Mouse (Mus musculus): ENCODE data around the gene Mta1. TPM values are rescaled to one million over a fixed set of nuclear protein-coding genes. Genes with fewer than 3 reads are reported as not detected.

The Mta1 gene
- total RNA-seq, 2 experiments from 2014 or later, result 69.6 to 75.6 TPM

DNA sequence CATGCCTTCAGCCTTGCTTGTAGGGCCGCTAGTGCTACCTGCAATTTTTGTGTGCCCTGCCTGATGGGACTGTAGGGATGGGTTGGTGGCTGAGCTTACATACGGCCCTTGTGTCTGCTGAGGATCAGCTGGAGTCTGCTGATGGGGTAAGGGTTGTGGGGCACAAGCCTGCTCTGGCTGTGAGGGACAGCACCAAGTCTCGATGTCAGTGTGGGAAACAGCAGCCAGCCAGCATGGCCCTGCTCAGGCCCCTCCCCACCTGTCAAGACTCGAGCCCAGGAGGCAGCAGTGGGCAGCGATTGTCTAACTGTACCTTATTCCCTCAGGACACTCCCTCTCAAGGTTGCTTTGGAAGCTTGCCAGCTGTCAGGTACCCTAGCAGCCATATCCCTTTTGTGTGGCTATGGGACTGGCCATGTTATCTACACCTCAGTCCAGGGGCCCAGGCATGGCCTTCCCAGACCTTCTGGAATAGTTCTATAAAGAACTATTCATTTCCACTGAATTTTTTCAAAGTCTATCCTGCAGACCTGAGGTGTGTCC lies 35.9 kb downstream of the Mta1 start:
- no peak for DNase-seq (ENCODE audit: low spot score in 2 of 2)

GRCm38 (mm10) chr12:113134502-113134901 lies 36.4 kb downstream of the Mta1 start:
- DNase-seq (ENCODE audit: low spot score in 2 of 2), result no peak

DNA sequence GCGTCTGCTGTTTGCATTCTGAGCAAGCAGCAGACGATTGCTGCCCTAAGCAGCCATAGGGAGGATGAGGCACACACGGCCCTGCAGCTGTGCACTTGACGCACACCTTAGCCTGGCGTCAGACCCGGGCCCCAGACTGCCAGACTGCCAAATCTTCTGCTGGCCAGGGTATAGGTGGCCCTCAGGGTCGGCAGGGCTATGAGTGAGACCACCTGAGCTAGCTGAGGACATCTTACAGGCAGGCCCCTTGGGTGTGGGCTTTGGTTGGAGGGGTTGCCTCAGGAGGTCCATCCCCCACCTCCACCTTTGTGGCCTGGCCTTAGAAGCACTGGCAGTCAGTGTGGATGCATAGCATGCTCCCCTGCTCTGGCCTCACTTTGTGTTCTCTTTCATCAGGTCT lies 37.3 kb downstream of the Mta1 start:
- no peak for DNase-seq (ENCODE audit: low spot score in 2 of 2)

GRCm38 (mm10) chr12:113136492-113137020 lies 38.5 kb downstream of the Mta1 start:
- no peak for DNase-seq (ENCODE audit: low spot score in 2 of 2)

DNA sequence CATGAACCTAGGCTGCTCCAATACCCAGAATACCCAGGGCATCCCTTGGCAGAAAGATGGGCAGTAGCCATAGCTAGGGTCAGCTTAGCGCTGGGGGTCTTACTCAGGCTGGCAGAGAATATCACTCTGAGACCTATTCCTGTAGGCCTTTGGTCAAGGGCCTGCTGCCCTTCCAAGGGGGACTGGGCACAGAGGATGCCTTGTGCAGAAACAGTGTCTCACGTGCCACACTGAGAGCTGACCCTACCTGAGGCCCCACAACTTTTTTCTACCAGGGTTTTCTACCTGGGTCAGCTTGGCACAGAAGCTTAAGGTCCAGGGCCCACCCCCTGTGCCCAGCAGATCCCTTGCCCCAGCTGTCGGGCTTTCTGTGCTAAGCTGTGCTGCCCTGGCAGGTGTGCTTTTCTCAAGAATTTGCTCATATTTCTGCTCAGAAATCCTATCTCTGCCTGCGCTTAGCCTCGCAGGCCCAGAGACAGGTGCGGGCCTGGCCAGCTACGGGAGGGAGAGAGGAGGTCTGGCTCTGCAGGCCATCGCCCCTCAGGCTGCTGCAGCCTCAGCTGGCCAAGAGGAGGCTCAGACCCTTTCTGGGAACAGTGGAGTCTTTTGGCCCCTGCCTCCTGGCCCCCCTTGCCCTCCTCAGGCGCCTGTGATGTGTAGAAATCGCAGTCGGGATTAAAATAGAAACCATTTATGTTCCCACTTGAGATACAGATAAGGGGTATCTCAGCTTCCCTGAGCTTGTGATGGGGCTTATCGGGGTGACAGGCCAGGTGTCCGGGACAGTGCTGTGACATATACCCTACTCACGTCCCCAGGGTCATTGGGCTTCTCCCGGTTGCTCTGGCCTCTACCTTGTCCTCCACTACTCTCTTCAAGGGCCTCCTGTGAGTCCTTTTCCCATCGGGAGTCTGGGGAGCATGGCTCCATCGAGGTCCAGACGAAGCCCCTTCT lies 39.5 kb downstream of the Mta1 start:
- no peak for DNase-seq (ENCODE audit: low spot score in 2 of 2)

DNA sequence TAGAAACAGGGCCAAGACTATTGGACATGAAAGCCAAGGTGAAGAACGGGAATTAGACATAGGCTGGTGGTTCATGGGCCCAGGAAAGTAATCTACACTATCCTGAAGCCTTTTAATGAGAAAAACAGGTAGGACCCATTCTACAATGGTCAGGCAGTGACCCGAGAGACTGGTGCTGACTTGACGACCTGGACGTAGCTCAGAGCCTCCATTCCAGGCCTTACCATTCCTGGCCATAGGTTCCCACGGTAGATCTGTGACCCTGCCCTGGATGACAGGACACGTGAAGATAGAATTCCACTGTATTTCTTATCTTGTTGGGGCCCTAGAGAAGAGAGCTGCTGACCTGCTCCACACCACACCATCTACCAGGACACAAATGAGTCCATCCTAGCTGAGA lies 40.2 kb downstream of the Mta1 start:
- no peak for DNase-seq (ENCODE audit: low spot score in 2 of 2)

DNA sequence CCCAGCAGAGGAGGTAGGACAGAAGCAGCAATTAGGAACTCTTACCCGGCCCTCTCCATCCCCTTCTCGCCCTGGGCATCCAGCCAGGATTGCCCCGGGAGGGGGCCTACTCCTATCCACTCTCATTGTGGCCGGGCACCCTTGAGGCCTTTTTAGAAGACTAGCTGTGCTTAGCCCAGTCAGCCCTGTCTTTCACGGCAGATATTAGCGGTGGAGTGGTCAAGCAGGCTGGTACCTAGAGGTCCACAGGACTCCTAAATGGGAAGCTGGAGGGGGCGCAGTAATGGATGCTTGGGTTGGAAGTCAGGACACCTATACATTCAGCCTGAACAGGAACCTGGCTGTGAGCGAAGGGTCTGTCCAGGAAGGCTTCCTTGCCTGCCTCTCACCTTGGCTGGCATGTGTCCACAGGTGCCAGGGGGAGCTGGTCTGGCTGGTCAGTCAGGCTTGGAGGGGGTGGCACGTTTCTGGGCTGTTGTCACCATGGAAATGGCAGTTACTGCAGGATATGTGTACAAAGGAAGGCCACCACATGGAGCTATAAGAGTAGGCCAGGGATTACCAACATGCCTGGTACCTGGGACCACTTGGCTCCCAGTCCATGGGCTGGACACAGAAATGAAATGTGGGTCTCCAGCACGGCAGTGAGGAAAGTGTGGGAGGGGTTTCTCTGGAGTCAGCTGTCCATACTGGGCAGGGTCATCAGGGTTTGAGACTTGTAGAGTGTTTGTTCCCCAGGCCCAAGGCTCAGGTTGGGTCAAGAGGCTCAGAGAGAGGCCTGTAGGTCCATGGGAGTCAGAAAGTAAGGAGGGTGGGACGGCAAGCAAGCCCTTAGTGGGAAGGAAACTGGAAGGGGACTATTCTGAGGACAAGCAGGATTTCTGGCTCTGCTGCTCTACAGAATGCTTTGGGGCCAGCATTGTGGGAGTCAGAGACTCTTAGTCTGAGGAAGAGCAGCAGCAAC lies 41.1 kb downstream of the Mta1 start:
- DNase-seq (ENCODE audit: low spot score in 2 of 2), result no peak

GRCm38 (mm10) chr12:113139908-113140615 lies 42.0 kb downstream of the Mta1 start, which contains the start of gene Crip2:
TSS of gene Crip2 (plus strand) at chr12:113140236.
- peak; percentile 91 to 93 for DNase-seq (ENCODE audit: low spot score in 2 of 2)

DNA sequence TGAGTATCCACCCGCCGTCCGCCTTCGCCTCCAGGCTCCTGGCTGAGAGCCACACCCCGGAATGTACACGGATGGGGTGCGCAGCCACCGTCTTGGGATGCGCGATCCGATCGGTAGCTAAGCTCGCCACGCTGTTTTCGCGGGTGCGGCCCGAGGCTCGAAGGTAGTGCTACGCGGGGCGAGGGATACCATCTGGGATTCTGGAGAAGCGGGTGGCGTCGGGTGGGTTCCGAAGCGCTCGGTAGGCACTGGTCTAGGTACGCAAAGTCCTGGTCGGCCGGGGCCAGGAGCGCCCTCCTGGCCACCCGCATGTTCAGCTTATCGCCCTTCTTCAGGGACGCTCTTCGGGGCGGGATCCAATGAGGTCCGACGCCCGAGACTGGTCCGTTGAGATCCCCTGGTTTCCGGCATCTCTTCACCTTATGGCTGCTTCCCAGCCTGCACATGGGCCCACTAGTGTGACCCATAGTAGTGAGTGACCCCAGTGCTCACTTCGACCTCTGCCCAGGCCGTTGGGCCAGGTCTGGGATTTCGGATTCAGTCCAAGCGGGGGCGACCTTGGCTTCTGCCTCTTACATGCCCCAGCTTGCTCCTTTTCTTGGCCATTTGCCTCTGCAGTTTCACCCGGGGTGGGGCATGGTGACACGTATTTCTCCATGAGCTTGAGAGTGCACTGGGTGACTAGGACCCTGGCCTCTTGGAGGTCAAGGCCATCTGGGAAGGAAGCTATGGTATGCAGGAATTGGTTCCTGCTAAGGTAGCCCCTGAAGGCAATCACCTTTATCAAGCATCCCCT lies 42.7 kb downstream of the Mta1 start:
- DNase-seq (ENCODE audit: low spot score in 2 of 2), result no peak

DNA sequence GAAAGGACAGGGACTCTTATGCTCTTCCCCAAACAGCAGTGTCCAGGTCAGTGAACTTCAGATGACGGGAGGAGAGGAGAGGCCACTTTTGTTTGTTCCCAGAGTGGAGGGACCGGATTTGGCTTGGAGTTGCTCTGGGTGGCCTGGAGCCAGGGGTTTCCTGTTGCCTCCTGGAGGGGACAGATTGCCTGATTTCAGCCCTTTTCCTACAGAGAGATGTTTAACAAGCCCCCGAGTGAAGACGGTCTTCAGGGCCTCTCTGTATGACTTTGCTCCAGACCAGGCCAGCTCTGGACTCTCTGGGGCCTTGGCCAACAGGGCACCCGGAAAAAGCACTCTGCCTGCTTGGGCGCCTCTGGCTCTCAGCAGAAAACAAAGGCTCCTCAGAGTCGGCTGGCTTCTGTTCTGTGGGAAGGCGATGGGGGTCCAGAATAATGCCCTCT lies 43.5 kb downstream of the Mta1 start:
- peak; percentile 34 to 60 for DNase-seq (ENCODE audit: low spot score in 2 of 2)

- peak; percentile 27 to 67 for DNase-seq (ENCODE audit: low spot score in 2 of 2)
These were observed 44.2 kb downstream of the Mta1 start for GRCm38 (mm10) chr12:113142021-113142975.

- DNase-seq (ENCODE audit: low spot score in 2 of 2), result no peak
These were observed 45.1 kb downstream of the Mta1 start for GRCm38 (mm10) chr12:113143164-113143563.

DNA sequence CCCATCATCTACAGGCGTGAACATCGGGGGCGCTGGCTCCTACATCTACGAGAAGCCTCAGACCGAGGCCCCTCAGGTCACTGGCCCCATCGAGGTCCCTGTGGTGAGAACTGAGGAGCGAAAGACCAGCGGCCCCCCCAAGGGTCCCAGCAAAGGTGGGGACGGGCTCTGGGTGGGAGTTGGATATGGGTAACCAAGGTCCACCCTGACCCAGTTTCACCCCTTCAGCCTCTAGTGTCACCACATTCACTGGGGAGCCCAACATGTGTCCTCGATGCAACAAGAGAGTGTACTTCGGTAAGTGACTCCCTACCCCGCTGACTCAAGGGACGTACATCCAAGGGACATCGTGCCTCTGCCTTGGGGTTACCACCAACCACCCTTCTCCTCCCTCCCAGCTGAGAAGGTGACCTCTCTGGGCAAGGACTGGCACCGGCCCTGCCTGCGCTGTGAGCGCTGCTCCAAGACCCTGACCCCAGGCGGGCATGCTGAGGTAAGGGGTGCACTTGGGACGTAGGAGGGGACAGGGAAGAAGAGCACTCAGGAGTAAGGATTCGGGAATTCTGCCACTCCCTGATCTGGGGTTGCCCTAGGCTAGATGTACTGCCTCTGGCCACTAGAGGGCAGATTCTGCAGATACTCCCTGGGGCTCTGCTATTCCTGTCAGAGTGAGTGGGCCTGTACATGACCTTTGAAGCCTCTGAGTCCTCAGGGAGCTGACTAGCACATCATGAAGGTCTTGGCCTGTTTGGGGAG lies 46.1 kb downstream of the Mta1 start:
- DNase-seq (ENCODE audit: low spot score in 2 of 2), result peak in 1 of 2 experiments; percentile 62

DNA sequence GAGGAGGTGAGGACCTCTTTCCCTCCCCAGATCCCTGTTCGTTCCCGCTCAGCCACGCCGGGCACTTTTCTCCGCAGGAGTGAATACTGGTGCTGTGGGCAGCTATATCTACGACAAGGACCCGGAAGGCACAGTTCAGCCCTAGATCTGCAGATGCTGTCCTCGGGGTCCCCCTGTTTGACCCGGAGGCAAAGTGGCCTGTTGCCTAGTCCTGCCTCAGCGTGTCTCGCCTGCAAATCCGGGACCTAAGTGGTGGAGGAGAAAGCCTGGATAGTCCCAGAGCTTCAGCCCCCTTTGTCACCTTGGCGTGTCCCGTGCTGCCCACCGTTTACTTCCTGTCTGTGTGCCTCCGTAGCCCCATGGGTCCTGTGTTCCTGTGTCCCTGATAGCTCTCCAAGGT lies 46.8 kb downstream of the Mta1 start:
- no peak for DNase-seq (ENCODE audit: low spot score in 2 of 2)

DNA sequence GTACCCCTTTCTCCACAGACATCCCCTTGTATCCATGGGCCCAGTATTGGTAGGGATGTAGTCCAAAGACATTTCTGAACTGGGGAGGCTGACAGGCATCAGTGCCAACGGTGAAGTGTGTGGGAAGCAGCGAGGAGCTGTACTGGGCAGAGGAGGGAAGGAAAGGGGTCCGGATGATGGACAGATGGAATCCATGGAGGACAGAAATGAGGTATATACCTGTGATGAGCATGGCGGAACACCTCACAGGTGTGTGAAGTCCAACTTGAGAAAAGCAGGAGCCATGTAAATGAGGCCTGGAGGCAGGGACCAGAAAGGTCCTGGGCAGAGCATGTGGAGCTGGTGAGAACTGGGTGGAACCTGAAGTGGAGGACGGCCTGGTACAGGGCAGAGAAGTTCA lies 47.5 kb downstream of the Mta1 start:
- no peak for DNase-seq (ENCODE audit: low spot score in 2 of 2)

DNA sequence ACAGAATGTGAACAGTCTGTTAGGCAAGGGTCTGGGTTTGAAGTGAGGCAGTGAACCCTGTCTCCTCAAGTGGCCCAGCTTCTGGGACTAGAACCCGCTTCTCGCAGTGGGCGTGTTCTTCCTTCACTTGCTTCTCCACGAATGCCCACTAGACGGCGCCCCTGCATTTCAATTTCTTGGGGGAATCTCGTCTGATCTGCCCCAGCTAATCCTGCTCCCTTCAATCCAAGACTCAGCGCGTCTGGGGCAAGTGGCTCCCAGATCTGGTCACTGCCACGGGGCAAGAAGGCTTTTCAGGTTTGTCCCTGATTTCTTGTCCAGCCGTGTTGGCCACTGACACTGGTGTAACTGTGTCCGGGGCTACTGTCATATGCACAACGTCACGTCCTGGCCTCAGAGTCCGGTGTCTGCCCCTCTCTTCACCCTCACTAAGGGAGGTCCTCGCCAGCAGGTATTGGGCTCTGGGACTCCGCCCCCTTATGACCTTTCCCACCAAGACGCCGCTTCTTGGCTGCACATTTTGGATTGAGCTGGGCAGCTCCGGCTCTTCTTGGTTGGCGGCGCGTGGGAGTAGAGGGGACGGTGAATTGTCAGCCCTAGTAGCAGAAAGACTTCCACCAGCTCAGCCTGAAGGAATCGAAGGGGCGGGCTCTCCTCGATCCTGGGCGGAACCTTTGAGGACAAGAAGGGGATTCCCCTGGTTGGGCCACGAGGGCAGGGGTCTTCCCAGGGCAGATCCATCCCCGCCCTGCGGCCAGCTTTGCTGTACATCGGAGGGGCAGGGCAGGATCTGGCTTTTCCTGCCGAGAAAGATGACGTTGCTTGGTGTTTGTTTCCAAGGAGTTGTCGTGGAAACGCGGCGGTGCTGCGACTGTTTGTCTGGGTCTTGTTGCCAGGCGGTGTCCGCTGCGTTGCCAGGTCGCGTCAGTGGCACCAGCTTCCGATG lies 48.3 kb downstream of the Mta1 start, which contains the start of gene Crip1:
Gene Crip1 (plus strand): TSS at position 205 of the 946 bp plus-strand sequence.
- peak; percentile 76 to 85 for DNase-seq (ENCODE audit: low spot score in 2 of 2)

All from layer of hippocampus, adult 18-20 months (tissue).